8 mouse cellular contexts compared by ENCODE assay signal in genomic region chr9:45677236-45677781, GRCm38 (mm10).
A peak's percentile ranks its signal among the peaks of the same experiment; 100 is the strongest.
DNase-seq lines count a peak whose midpoint lies in the region; ATAC-seq and TF ChIP-seq lines count a peak whose summit lies in the region.

No protein-coding gene starts in this region.

- 15% methylated on average over 12 of the region's 12 CpGs for WGBS in embryonic facial prominence, embryonic 13.5 days
- 33% methylated on average over 12 of the region's 12 CpGs for WGBS in heart, embryonic 16.5 days
- WGBS in kidney, embryonic 16.5 days, result 19% methylated on average over 12 of the region's 12 CpGs

- H3K27me3 ChIP-seq in embryonic facial prominence, embryonic 13.5 days, result no peaks in the 10 kb centered on the region
- H3K27me3 ChIP-seq in heart, embryonic 16.5 days (ENCODE audit: control insufficient read depth, insufficient read depth, low read length), result peaks cover 3% of the 10 kb centered on the region; the same call in 1 of the 2 replicates
- no peaks in the 10 kb centered on the region; the same call in 1 of the 2 replicates for H3K27me3 ChIP-seq in kidney, embryonic 16.5 days (ENCODE audit: insufficient read depth, low read length)

- no peaks in the 10 kb centered on the region for H3K9me3 ChIP-seq in embryonic facial prominence, embryonic 13.5 days
- H3K9me3 ChIP-seq in heart, embryonic 16.5 days (replicated peaks; ENCODE audit: control insufficient read depth, low read length), result no peaks in the 10 kb centered on the region
- H3K9me3 ChIP-seq in kidney, embryonic 16.5 days (ENCODE audit: low read length), result no peaks in the 10 kb centered on the region

- 0 out of 2 replicates have a peak overlapping the region, but pooled peaks have one; percentile 21 for H3K9ac ChIP-seq in embryonic facial prominence, embryonic 13.5 days
- H3K9ac ChIP-seq in heart, embryonic 16.5 days (ENCODE audit: low read length), result no peak overlapping the region
- no peak overlapping the region for H3K9ac ChIP-seq in kidney, embryonic 16.5 days (replicated peaks; ENCODE audit: low read length)

- peak overlapping the region; percentile 72; the same call in 1 of the 2 replicates for H3K27ac ChIP-seq in left cerebral cortex, adult 2 months
- peak overlapping the region; percentile 92 for H3K27ac ChIP-seq in embryonic facial prominence, embryonic 13.5 days
- no peak overlapping the region for H3K27ac ChIP-seq in heart, embryonic 16.5 days (ENCODE audit: low read length)
- H3K27ac ChIP-seq in kidney, embryonic 16.5 days (ENCODE audit: low read length), result 0 out of 2 replicates have a peak overlapping the region, but pooled peaks have one; percentile 22

- intact Hi-C loops in left cerebral cortex, adult 2 months (cut with DNase I), result no loop called here

- no peaks in the 10 kb centered on the region for H3K36me3 ChIP-seq in embryonic facial prominence, embryonic 13.5 days
- no peaks in the 10 kb centered on the region for H3K36me3 ChIP-seq in heart, embryonic 16.5 days (ENCODE audit: control insufficient read depth, insufficient read depth)
- no peaks in the 10 kb centered on the region for H3K36me3 ChIP-seq in kidney, embryonic 16.5 days (ENCODE audit: insufficient read depth, low read length)

- peak; percentile 71; the same call in 1 of the 2 replicates for ATAC-seq in embryonic facial prominence, embryonic 13.5 days (ENCODE audit: insufficient number of reproducible peaks, insufficient read depth, low FRiP score, low TSS enrichment, low read depth)
- ATAC-seq in heart, embryonic 16.5 days (replicated peaks; ENCODE audit: extremely low read depth, insufficient read depth, low FRiP score), result no peak
- peak; percentile 67; the same call in 1 of the 2 replicates for ATAC-seq in kidney, embryonic 16.5 days (ENCODE audit: low FRiP score, low TSS enrichment)

- H3K4me3 ChIP-seq in left cerebral cortex, adult 2 months, result no peak overlapping the region
- no peak overlapping the region for H3K4me3 ChIP-seq in embryonic facial prominence, embryonic 13.5 days
- H3K4me3 ChIP-seq in heart, embryonic 16.5 days (ENCODE audit: low read length), result no peak overlapping the region
- no peak overlapping the region for H3K4me3 ChIP-seq in kidney, embryonic 16.5 days (ENCODE audit: low read length)

- peak in 1 of 2 experiments; percentile 34 for DNase-seq in left cerebral cortex, adult 2 months (ENCODE audit: extremely low spot score in 1 of 2, low spot score in 2 of 2)
- no peak for DNase-seq in left cerebral cortex, adult 9 months (ENCODE audit: low spot score in 2 of 2)
- DNase-seq in lung, postnatal 4 days, result peak; percentile 58 to 76
- peak; percentile 32 for DNase-seq in right cerebral cortex, postnatal 25 days
- DNase-seq in cerebellum, postnatal 25 days, result no peak

- no peak for TF ChIP-seq CTCF in left cerebral cortex, adult 2 months (IDR thresholded peaks at IDR 0.05)

- H3K4me2 ChIP-seq in embryonic facial prominence, embryonic 13.5 days, result peak overlapping the region; percentile 53
- peak overlapping the region; percentile 21; the same call in 1 of the 2 replicates for H3K4me2 ChIP-seq in heart, embryonic 16.5 days (ENCODE audit: low read depth, low read length)
- peak overlapping the region; percentile 39 for H3K4me2 ChIP-seq in kidney, embryonic 16.5 days (replicated peaks; ENCODE audit: low read depth, low read length)

- peaks cover 36% of the 10 kb centered on the region for H3K4me1 ChIP-seq in embryonic facial prominence, embryonic 13.5 days
- no peaks in the 10 kb centered on the region for H3K4me1 ChIP-seq in heart, embryonic 16.5 days (ENCODE audit: control insufficient read depth, insufficient read depth, low read length)
- H3K4me1 ChIP-seq in kidney, embryonic 16.5 days (ENCODE audit: insufficient read depth, low read length), result peaks cover 25% of the 10 kb centered on the region

Comparison
In these comparisons a context has a peak if more than half of its experiments do, and no peak if none do; other contexts are left out.
1. DNase-seq: peak in lung, postnatal 4 days (2 of 2) and right cerebral cortex, postnatal 25 days (single experiment); none in left cerebral cortex, adult 9 months (0 of 2) and cerebellum, postnatal 25 days (0 of 2).
2. Peak in every context shown above with its lines, with median percentiles within 50 percentile points of each other: H3K4me2 ChIP-seq.